Mouse (Mus musculus) kidney, postnatal 10 days (tissue): Measurements from ENCODE around the gene Trp53rka.
"Not testable (repeated sequence)": the region's sequence is repeated elsewhere in the genome, so short reads cannot be mapped to it uniquely, and the experiment has no call there.

ENCODE experiments used
- DNase-seq: peaks from one replicate; pipeline ENCODE4 v3.0.0; 2021; ENCODE audit warnings: mixed read lengths

Trp53rka gene

DNA sequence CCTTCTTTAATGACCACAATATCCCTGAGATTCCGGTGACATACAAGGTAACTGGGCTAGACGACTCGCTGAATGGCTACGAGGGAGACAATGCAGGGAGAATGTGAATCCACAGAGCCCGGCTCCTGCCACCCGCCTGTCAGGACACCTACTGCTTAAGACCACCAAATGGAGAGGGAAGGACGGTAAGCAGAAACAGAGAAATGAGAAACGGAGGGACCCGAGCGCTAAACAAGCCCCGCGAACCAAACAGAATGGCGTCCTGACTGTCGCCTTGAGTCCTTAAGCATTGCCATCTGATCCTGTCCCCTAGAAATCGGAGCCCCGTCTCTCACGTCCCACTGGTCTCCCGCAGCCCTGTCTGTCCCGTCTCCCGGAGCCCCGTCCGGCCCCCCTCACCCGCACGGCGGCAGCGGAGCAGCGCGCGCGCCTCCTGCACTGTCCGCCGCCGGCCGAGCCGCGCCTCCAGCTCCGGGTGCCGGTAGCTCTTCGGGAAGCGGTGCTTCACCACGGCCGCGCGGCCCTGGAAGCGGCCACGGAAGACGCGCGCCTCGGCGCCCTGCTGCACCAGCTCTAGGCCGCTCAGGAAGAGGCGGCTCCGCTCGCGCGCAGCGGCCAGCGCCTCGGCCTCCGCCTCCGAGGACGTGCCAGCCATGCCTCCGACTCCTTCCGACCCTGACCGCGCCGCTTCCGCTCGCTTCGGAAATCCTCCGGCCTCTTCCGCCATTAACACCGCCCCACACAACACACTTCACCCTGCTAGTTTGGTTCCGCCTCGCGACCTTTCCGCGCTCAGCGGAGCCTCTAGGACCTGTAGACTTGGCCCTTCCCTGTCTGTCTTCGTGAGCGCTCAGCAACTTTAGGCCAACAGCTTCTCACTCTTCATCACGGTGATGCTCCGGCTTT, at the start of gene Trp53rka:
Gene Trp53rka, minus strand, starts transcription at position 677 of the 906 bp plus-strand sequence.
- peak; percentile 89 for DNase-seq

GRCm38 (mm10) chr2:165540975-165541374, 47.9 kb upstream of the Trp53rka start:
- DNase-seq = no peak

- no peak for DNase-seq
Measured at GRCm38 (mm10) chr2:165533789-165534188, 40.7 kb upstream of the Trp53rka start.

GRCm38 (mm10) chr2:165529106-165529505, 36.0 kb upstream of the Trp53rka start:
- DNase-seq = peak; percentile 67

- DNase-seq = peak; percentile 28
Measured at GRCm38 (mm10) chr2:165525609-165526008, 32.5 kb upstream of the Trp53rka start.

DNA sequence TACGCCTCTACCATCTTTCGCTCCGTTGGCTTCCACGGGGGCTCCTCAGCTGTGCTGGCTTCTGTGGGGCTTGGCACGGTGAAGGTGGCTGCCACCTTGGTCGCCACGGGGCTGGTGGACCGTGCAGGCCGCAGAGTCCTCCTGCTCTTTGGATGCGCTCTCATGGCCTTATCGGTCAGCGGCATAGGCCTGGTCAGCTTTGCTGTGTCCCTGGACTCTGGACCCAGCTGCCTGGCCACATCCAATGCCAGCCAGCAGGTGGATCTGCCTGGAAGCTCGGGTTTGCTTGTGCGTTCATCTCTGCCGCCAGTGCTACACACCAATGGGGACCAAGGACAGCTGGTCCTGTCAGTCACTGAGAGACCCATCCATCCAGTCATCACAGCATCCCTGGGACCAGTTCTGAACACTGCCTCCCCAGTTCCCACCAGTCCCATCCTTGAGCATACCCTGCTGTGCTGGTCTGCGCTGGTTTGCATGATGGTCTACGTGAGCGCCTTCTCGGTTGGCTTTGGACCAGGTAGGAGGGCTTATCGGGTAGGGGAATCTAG, 22.1 kb upstream of the Trp53rka start:
- DNase-seq = no peak

- peak; percentile 79 for DNase-seq
Measured at GRCm38 (mm10) chr2:165512870-165513600, 19.9 kb upstream of the Trp53rka start.

GRCm38 (mm10) chr2:165512426-165512825, 19.3 kb upstream of the Trp53rka start:
- no peak for DNase-seq

GRCm38 (mm10) chr2:165511530-165511929, 18.4 kb upstream of the Trp53rka start:
- not testable (repeated sequence) for DNase-seq

- not testable (repeated sequence) for DNase-seq
Measured at GRCm38 (mm10) chr2:165510914-165511458, 17.9 kb upstream of the Trp53rka start.

DNA sequence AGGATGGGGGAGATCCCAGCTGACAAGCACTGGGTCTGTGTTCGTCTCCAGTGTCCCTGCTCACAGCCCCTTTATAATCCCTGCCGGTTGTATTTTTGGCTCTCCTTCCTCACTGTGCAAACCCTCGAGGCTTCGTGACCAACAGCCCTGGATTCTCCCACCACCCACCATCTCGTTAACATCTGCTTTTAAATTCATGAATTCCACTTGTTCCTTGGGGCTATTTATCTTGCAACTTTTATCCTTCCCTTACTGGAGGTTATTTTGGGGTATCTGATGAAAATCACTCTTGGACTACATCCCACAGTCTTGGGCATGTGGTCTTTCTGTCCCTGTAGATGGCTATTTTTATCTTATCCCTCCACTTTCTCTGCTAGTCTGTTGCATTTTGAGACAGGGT, 17.3 kb upstream of the Trp53rka start:
- no peak for DNase-seq

DNA sequence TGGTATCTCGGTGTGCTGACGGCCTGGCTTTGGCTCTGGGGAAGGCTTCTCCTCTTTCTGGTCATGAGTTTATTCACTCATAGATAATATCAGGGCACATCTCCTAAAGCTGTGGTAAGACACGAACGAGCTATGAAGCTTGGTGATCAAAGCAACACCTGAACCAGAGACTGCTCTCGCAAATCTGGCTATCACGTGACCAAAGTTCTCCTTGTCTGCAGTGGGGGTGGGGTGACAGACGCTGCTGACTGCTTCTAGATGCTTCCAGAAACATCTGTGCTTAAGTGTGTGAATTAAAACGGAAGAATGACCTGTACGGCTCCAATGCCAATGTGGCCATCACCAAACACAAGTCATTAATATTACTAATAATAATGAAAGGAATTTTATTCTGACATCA, 16.6 kb upstream of the Trp53rka start:
- no peak for DNase-seq

GRCm38 (mm10) chr2:165503259-165504203, 10.4 kb upstream of the Trp53rka start, which contains the start of gene Slc2a10:
Gene Slc2a10, plus strand, starts transcription at chr2:165503787.
- peak; percentile 83 for DNase-seq

DNA sequence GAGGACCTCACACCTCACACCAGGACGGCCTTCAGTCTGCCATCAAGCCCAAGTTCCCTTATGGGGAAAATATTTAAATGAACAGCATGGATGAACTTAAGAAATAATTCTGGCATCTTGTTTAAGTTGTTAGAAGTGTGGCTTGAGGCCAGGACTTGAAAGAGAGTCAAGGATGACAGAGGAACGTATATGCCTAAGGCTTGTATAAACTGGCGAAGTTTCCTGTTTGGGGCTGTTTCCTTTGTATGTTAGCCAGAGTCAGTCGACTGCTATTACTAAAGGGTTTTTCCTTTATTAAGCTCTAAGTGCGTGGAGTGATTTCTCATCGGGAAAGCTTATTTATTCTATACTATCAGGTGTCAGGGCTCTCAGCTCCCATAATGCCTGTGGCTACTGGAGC, 5.7 kb upstream of the Trp53rka start:
- no peak for DNase-seq

DNA sequence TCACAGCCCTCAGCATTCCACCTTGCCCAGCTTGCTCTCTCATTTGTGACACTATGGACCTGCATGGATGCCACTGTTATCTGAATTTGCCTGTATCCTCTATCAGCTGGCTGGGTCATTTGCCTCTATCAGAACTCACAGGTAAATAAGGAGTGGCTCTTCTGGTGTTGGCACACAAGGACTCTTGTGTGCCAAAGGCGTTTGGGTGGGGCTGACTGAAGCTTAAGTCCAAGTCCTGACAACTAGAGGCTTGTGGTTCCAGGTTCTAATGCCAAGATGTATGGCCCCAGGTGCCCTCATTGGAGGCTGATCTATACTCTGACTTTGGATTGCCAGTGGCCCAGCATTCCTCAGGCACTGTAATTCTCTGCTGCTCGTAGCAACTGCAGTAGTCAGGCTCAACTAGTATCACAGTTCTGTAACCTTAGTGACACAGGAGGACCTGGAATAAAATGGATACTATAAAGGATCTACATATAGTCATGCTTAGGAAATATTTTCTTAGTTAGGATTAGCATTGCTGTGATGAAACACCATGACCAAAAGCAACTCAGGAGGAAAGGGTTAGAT, 4.7 kb upstream of the Trp53rka start:
- no peak for DNase-seq

DNA sequence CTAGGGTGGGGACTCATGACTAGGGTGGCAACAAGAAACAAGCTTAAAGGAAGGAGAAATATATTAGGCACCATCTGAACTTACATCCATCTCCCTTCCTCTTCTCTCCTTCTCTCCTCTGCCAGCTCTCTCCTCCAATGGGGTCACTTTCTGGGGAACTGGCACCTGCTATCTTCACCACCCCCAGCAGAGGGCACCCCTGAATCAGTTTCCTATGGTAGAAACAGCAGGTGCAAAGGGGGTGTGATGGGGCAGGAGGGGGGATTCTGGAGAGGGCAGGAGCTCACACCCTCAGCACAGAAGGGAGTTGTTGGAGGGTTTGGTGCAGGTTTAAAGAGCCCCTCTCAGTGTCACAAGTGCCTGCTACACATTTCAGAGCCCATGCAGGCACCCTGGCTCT, 3.1 kb upstream of the Trp53rka start:
- peak; percentile 66 for DNase-seq

GRCm38 (mm10) chr2:165494495-165494894, 1.4 kb upstream of the Trp53rka start:
- DNase-seq = no peak

DNA sequence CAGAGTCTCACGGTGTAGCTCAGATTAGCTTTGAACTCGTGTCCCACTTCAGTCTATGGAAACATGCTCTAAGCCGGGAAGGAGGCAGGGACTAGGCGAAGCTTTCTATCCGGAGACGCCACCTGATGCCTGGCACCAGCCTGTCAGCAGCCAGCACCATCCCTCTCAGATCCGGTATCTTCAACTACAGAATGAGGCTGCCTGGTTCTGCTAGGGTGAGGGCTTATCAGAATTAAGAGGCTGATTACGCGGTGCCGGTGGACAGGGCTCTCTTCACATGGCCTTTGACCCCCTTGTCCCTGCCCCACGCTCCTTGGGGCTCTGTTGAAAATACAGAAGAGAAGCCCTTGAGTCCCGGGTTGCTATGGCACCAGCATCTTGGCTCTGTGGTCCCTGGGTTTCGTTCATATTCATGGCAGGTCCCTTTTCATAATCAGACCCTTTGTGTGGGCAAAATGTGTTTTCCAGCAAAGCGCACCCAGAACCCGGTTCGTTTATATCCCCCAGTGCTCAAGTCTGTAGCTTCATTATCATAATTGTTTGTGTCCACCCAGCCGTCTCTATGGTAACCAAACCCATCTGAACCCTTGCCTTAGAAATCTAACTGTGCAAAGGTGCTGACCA, 575 bp upstream of the Trp53rka start:
- DNase-seq = no peak

- DNase-seq = peak; percentile 78
Measured at GRCm38 (mm10) chr2:165486881-165487535, 6.1 kb downstream of the Trp53rka start.

GRCm38 (mm10) chr2:165486401-165486800, 6.7 kb downstream of the Trp53rka start:
- DNase-seq = no peak

- no peak for DNase-seq
Measured at GRCm38 (mm10) chr2:165485826-165486225, 7.3 kb downstream of the Trp53rka start.
